Mouse (Mus musculus): ENCODE measurements at regions not wholly inside any gene's neighbourhood (a gene's known extent, or its start where the extent isn't known, plus 50 kb on each side); places are given as distances from the start of the nearest gene placed in this dataset.

DNA sequence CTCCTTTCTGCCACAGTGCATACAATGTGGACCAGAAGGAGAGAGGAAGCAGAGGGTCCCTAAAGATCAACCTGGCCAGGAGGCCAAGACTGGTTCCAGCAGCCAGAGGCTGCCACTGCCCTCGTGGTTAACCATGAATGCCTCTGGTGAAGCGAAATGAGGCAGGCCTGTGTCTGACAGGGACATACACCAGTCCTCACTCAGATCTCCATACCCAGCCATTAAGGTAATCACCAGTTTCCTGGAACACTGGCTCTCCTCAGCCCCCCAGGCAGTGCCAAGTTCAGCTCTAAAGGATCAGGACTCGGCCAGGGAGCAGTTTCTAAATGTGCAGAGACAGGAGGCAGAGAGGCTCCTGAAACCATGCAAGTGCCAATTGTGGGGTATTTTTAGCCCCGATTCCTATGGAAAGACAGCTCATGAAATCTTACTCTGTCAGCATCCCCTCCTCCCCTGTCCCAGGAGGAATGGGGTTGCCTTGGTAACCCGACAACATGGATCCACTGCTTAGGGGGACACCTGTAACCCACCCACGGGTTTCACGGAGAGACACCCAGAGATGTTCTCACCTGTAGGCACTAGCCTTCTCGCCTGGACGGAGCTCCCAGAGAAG lies 103.6 kb downstream of the Ier5 start:
- no peak for DNase-seq (ENCODE audit: low spot score)

DNA sequence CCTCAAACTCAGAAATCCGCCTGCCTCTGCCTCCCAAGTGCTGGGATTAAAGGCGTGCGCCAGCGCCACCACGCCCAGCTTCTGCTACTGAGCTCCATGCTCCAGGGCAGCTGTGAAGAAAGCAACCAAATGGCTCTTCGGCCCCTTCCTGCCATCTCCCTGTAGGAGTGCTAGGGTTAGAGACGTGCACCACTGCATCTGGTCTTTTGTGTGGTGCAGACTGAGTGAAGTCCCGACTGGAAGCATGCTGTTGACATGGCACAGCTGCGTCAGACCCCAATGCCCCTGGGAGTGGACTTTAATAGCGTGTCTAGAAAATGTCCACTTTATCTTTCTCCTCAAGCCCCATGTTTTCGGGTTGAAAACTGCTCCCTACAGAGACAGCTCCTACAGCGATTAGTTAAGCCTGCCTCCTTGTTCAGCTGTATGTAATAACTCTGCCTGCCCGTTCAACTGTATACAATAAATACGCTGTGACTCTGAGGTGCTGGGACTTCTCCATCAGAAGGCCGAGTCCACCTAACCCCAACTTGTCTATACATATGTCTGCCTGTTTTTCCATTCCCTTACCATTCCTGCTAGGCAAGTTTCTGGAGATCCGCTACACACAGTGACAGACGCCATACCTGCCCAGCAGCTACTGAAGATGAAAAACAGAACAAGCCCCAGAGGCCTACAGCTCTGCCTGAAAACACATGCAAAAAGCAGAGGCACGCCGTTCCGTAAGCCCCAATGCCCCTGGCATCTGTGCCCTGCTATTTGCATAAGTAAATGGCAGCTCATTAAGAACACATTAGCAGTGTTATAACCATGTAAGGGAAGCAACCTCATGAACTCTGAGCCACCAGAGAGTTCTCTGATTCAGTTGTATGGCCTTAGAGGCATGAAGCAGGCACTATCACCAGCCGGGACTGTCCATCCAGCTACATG lies 105.2 kb downstream of the Ier5 start:
- no peak for DNase-seq (ENCODE audit: low spot score)

DNA sequence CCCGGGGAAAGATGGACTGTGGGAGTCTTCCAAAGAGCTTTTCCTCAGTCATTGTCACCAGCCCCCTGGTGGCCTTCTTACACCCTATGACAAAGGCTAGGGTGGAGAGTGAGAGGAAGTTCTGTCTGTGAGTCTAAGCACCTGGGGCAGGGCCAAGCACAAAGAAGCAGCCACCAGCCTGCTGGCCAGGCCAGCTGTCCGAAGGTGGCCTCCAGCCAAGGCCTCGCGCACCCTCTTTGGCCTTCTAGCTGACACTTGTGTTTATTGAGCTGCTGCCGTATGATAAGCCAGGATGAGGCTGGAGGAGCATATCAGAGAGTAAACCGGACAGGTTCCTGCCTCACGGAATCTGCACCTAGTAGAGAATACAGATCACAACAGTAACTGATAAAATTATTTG lies 99.0 kb upstream of the Cacna1e start:
- peak; percentile 65 for DNase-seq (ENCODE audit: low spot score)

DNA sequence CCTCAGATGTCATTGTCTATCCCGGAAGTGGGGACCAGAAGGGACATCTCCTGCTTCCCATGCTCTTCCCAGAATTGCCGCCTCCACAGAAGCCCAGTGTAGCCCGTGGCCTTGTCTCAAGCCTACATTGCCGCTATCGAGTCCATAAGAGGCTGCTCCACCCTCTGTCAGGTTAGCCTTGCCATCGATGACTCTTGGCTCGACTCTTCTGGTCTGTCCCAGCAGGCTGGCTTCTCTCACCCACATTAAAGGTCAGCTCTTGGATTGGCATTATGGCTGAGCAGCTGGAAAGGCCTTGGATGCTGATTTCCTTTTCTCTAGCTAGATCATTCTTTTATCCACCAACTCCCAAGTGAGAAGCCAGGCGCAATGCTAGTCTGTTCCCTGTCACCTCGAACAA lies 98.5 kb upstream of the Cacna1e start:
- peak; percentile 43 for DNase-seq (ENCODE audit: low spot score)

DNA sequence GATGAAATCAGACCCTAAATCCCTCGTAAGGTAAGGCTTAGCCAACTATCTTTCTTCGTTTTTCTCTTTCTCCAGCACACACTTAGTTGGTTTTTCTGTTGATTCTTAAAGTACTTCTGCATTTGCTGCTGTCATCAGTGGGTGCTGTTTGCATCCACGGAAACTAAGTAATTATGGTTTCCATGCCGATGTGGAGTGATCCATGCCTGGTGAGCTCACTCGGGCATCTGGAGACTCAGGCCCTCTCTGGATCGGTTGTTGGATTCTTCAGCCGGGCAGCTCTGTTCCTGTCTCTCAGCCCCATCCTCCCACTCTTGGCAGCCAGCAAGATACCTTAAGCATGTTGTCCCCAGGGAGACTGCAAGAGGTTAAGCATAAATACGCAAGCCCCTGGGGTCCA lies 97.4 kb upstream of the Cacna1e start:
- DNase-seq (ENCODE audit: low spot score) = no peak

DNA sequence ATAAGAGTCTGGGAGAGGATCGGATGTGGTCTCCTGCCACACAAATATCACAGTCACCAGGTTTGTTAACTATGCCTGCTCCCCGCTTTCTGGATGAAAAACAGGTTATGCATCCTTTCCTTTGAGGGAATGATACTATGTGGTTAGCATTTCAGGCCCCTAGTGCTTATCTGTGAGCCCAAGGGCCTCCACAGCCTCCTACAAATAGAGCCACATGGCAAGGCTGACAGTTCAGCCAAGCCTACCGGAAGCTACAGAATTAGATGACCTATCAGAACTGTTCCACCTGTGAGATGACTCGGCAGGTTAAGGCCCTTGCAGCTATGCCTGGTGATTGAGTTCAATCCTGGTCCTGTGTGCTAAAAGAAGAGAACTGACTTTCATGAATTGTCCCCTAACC lies 91.4 kb upstream of the Cacna1e start:
- DNase-seq (ENCODE audit: low spot score) = no peak

DNA sequence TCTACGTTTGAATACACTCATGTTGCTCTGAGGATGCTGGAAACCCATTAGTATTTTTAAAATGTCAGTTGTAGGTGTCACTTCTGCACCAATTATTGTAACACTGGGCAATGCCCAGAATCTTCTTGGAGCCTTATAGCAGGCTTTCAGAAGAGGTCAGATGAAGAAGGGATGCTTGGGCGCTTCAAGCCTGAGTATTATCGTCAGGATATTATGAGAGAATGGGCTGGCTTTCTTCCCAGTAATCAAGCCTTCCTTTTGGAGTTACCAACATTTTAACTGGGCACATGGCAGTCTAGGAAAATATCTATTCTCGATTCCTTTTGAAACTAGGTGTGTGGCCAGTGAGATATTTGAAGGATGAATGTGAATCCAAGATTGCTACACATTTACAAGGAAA lies 77.0 kb upstream of the Cacna1e start:
- DNase-seq (ENCODE audit: low spot score) = no peak

DNA sequence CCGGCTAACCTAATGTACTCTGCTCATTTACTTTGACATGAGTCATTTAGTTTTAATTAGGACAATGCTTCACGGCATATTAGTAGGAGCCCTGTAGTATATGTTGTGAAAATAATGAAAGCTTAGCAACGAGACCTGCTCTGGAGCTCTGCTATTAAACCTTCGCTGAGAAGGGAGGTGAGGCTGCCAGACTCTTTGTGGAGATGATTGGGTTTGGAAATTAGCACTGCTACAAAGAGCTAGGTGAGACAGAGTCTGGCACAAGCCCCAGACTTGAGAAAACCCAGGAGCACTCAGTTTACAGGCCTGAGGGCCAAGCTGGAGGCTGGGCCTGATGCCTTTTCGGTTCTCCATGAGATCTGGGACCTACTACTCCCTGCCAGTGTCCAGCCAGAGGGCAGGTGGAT lies 72.3 kb upstream of the Cacna1e start:
- no peak for DNase-seq (ENCODE audit: low spot score)

DNA sequence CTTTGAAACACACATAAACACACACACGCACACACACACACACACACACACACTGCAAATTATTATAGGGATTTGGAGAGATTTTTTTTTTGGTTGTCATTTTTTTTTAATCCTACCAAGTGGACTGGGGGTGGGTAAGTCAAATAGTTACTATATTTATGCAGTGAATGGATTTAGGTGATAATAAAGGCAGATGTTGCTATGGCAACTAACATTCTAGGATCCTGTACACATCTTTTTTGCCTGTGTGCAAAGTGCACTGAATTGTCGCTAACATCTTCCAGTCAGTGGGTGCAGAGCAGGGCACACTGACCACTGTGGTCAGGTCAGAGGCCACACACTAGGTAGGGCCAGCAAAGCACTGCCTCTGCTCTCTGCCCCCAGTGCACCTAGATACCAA lies 68.4 kb upstream of the Cacna1e start:
- no peak for DNase-seq (ENCODE audit: low spot score)
